Mouse (Mus musculus): Measurements from ENCODE around the gene Cachd1. TPM values are rescaled to one million over a fixed set of nuclear protein-coding genes. Genes with fewer than 3 reads are reported as not detected.

The Cachd1 gene
- polyA plus RNA-seq, 1 experiment from 2014 or later = 28.1 TPM

GRCm38 (mm10) chr4:100886743-100887416 is 110.4 kb downstream of the Cachd1 start:
- Histone ChIP-seq H3K36me3 (0 out of 2 replicates have a peak, but pooled peaks cover 6% of the 10 kb centered on the region), H3K4me1 (replicated peaks) (peaks cover 68% of the 10 kb centered on the region), H3K27ac (peak overlapping the region; percentile 76), H3K27me3 (ENCODE audit: insufficient read depth, poor library complexity, severe bottlenecking) (no peaks in the 10 kb centered on the region), H3K4me3 (no peak overlapping the region), H3K9me3 (no peaks in the 10 kb centered on the region)
- 88% methylated on average over 8 of the region's 8 CpGs for WGBS
- no peak for DNase-seq (ENCODE audit: low spot score)

DNA sequence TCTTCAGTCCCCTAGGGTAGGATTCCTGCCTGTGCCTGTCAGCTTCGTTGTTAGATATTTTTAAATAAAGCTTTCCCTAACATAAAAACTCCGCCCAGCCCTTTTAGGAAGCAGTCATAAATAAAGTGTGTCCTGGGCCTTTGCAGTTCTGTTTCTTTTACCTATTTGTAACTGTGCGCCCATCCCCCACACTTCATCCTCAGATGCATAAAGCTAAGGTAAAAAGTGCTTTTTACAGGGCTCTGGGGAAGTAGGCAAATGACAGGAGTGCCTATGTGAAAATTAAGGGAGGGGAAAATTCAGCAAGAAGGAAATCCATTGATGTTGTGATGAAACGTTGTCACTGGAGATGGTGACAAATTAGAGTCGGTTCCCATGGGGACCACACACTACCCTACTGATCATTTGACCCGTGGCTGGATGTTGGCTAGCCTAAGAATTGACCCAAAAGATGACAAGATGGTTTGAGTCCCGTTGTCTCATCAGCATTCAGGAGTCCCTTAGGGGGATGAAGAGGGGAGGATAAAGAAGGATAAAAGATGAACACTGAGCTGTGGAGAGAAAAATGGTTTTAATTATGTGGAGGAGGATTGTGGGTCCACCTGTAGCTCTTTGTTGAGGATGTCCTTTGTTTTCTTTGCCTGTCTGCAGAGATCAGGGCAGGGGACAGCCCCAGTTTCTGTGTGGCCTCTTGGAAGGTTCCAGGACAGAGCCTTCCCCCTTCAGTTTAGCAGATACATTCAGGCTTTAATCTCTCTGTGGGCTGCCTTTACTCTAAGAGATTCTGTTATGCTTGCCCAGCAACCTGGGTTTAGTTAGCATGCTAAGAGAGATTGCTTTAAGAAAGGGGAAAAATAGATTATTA is 113.9 kb downstream of the Cachd1 start:
- peaks cover 60% of the 10 kb centered on the region for H3K4me1 ChIP-seq (replicated peaks)
- peak; percentile 41 for DNase-seq (ENCODE audit: low spot score)
- 37% methylated on average over 7 of the region's 7 CpGs for WGBS

GRCm38 (mm10) chr4:100893739-100894138 is 117.3 kb downstream of the Cachd1 start:
- Histone ChIP-seq H3K9me3 (no peaks in the 10 kb centered on the region), H3K4me3 (no peak overlapping the region), H3K27me3 (ENCODE audit: insufficient read depth, poor library complexity, severe bottlenecking) (no peaks in the 10 kb centered on the region), H3K4me1 (replicated peaks) (peaks cover 28% of the 10 kb centered on the region), H3K36me3 (peaks cover 13% of the 10 kb centered on the region), H3K27ac (no peak overlapping the region)
- DNase-seq (ENCODE audit: low spot score) = no peak

More for the DNA sequence above, 113.9 kb downstream of the Cachd1 start:
- no peaks in the 10 kb centered on the region for H3K9me3 ChIP-seq
- no peaks in the 10 kb centered on the region for H3K27me3 ChIP-seq (ENCODE audit: insufficient read depth, poor library complexity, severe bottlenecking)
- no peak overlapping the region for H3K4me3 ChIP-seq
- H3K36me3 ChIP-seq = no peaks in the 10 kb centered on the region
- peak overlapping the region; percentile 60 for H3K27ac ChIP-seq

DNA sequence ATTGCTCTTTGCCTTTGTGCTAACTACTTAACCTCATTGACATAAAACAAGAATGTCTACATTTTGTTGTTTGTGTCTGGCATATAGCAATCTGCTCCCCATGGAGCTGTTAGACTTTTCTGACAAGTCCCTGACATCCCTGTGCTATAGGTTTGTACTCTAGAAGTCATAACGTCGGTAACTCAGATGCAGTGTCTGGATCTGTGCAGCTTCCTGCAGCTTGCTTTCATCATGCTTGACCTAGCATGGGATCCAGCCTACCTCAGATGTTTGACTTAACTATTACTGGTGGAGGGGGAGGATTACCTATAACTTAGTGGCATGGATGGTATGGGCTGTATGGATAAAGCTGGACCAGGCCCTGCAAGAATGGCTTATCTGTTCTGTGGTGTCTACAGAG is 117.7 kb downstream of the Cachd1 start:
- H3K27ac ChIP-seq = no peak overlapping the region
- DNase-seq (ENCODE audit: low spot score) = no peak
- no peaks in the 10 kb centered on the region for H3K9me3 ChIP-seq
- peaks cover 17% of the 10 kb centered on the region for H3K36me3 ChIP-seq
- 79% methylated on average over 2 of the region's 2 CpGs for whole genome bisulfite sequencing
- H3K27me3 ChIP-seq (ENCODE audit: insufficient read depth, poor library complexity, severe bottlenecking) = no peaks in the 10 kb centered on the region
- H3K4me3 ChIP-seq = no peak overlapping the region
- H3K4me1 ChIP-seq (replicated peaks) = peaks cover 24% of the 10 kb centered on the region

- peaks cover 22% of the 10 kb centered on the region for H3K36me3 ChIP-seq
- H3K27me3 ChIP-seq (ENCODE audit: insufficient read depth, poor library complexity, severe bottlenecking) = no peaks in the 10 kb centered on the region
- peaks cover 4% of the 10 kb centered on the region; the same call in 1 of the 2 replicates for H3K4me1 ChIP-seq (replicated peaks)
- H3K27ac ChIP-seq = no peak overlapping the region
- no peaks in the 10 kb centered on the region for H3K9me3 ChIP-seq
- no peak for DNase-seq (ENCODE audit: low spot score)
- H3K4me3 ChIP-seq = no peak overlapping the region
- WGBS = 90% methylated on average over 8 of the region's 8 CpGs
These were observed 120.0 kb downstream of the Cachd1 start for GRCm38 (mm10) chr4:100896260-100897010.

- DNase-seq (ENCODE audit: low spot score) = no peak
- H3K4me1 ChIP-seq (replicated peaks) = peaks cover 18% of the 10 kb centered on the region
- no peaks in the 10 kb centered on the region for H3K27me3 ChIP-seq (ENCODE audit: insufficient read depth, poor library complexity, severe bottlenecking)
- peaks cover 27% of the 10 kb centered on the region for H3K36me3 ChIP-seq
- no peak overlapping the region for H3K27ac ChIP-seq
- no peak overlapping the region for H3K4me3 ChIP-seq
- no peaks in the 10 kb centered on the region for H3K9me3 ChIP-seq
- 90% methylated on average over 3 of the region's 3 CpGs for WGBS
These were observed 121.5 kb downstream of the Cachd1 start for GRCm38 (mm10) chr4:100897943-100898342.

- H3K4me1 ChIP-seq (replicated peaks) = peaks cover 74% of the 10 kb centered on the region
- H3K4me3 ChIP-seq = no peak overlapping the region
- 72% methylated on average over 9 of the region's 9 CpGs for WGBS
- no peaks in the 10 kb centered on the region for H3K9me3 ChIP-seq
- no peaks in the 10 kb centered on the region for H3K36me3 ChIP-seq
- H3K27ac ChIP-seq = peak overlapping the region; percentile 73
- no peaks in the 10 kb centered on the region for H3K27me3 ChIP-seq (ENCODE audit: insufficient read depth, poor library complexity, severe bottlenecking)
- DNase-seq (ENCODE audit: low spot score) = no peak
These were observed 133.3 kb downstream of the Cachd1 start for GRCm38 (mm10) chr4:100909694-100910340.

- H3K36me3 ChIP-seq = no peaks in the 10 kb centered on the region
- WGBS = 21% methylated on average over 11 of the region's 11 CpGs
- DNase-seq (ENCODE audit: low spot score) = no peak
- no peaks in the 10 kb centered on the region for H3K9me3 ChIP-seq
- H3K27ac ChIP-seq = peak overlapping the region; percentile 73
- peaks cover 70% of the 10 kb centered on the region for H3K4me1 ChIP-seq (replicated peaks)
- H3K4me3 ChIP-seq = no peak overlapping the region
- H3K27me3 ChIP-seq (ENCODE audit: insufficient read depth, poor library complexity, severe bottlenecking) = no peaks in the 10 kb centered on the region
These were observed 134.3 kb downstream of the Cachd1 start for GRCm38 (mm10) chr4:100910605-100911330.

- WGBS = 43% methylated on average over 3 of the region's 3 CpGs
- Histone ChIP-seq H3K4me3 (no peak overlapping the region), H3K9me3 (no peaks in the 10 kb centered on the region), H3K4me1 (replicated peaks) (peaks cover 70% of the 10 kb centered on the region), H3K27me3 (ENCODE audit: insufficient read depth, poor library complexity, severe bottlenecking) (no peaks in the 10 kb centered on the region), H3K27ac (peak overlapping the region; percentile 31; the same call in 1 of the 2 replicates), H3K36me3 (no peaks in the 10 kb centered on the region)
- DNase-seq (ENCODE audit: low spot score) = no peak
These were observed 135.2 kb downstream of the Cachd1 start for GRCm38 (mm10) chr4:100911658-100912057.

DNA sequence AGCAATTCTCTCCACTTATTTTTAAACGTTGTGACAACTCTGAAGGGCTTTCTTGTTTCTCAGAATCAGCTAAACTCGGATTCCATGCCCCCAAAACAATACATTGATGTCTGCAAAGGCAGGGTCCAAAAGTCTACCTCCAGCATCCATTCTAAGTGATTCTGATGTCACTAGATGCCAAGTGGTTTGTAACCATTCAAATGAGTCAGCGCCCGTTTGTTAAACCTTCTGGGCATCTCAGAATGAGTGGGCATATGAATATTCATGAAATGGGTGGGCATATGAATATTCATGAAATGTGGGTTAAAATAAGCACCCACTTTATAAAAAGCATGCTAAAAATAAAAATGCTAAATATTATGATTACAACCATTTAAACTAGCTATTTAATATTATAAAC is 137.2 kb downstream of the Cachd1 start:
- peaks cover 10% of the 10 kb centered on the region for H3K36me3 ChIP-seq
- DNase-seq (ENCODE audit: low spot score) = no peak
- 76% methylated on average over 4 of the region's 4 CpGs for WGBS
- H3K4me1 ChIP-seq (replicated peaks) = peaks cover 54% of the 10 kb centered on the region
- no peaks in the 10 kb centered on the region for H3K9me3 ChIP-seq
- H3K27ac ChIP-seq = no peak overlapping the region
- H3K4me3 ChIP-seq = no peak overlapping the region
- H3K27me3 ChIP-seq (ENCODE audit: insufficient read depth, poor library complexity, severe bottlenecking) = no peaks in the 10 kb centered on the region

DNA sequence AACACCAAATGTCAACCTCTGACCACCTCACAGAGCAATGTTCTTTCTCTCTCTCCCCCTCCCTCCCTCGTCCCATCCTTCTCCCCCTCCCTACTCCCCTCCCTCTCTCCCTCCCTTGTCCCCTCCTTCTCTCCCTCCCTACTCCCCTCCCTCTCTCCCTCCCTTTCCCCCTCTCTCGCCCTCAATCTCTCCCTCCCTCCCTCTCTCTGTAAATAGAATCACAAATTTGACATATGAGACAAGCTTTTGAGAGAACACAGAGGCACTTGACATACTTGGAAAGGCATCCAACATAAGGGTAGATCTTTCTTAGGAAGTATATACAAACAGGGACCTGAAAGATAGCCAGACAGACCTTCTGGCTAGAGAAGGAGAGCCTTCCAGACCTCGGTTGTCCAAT is 138.1 kb downstream of the Cachd1 start:
- WGBS = 55% methylated on average over 3 of the region's 3 CpGs
- Histone ChIP-seq H3K9me3 (no peaks in the 10 kb centered on the region), H3K36me3 (peaks cover 19% of the 10 kb centered on the region), H3K27ac (0 out of 2 replicates have a peak overlapping the region, but pooled peaks have one; percentile 66), H3K4me1 (replicated peaks) (peaks cover 45% of the 10 kb centered on the region), H3K4me3 (no peak overlapping the region), H3K27me3 (ENCODE audit: insufficient read depth, poor library complexity, severe bottlenecking) (no peaks in the 10 kb centered on the region)
- DNase-seq (ENCODE audit: low spot score) = no peak

DNA sequence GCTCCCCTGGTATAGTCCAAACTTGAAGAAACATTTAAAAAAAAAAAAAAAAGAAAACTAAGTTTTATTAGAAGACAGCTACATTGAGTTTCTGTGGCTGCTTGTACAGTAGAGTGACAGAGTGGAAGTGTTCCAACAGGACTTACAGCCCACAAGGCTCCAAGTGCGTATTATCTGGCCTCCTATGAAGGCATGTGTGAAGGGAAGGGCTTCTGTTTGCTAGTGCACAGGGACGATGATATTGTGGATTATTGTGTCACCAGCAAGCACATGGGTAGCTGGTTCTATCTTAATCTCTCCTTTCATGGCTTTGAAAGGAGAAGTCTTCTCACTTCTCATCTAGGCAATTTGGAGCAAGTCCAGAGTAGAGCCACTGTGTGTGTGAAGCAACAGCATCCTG is 138.6 kb downstream of the Cachd1 start:
- H3K27ac ChIP-seq = no peak overlapping the region
- 96% methylated on average over 2 of the region's 2 CpGs for WGBS
- H3K4me1 ChIP-seq (replicated peaks) = peaks cover 41% of the 10 kb centered on the region
- no peaks in the 10 kb centered on the region for H3K9me3 ChIP-seq
- no peak overlapping the region for H3K4me3 ChIP-seq
- H3K36me3 ChIP-seq = peaks cover 24% of the 10 kb centered on the region
- H3K27me3 ChIP-seq (ENCODE audit: insufficient read depth, poor library complexity, severe bottlenecking) = no peaks in the 10 kb centered on the region
- DNase-seq (ENCODE audit: low spot score) = no peak
